Mouse (Mus musculus) cerebellum, adult 9-11 months (tissue): ENCODE data around the gene Pcna.
"Not testable (repeated sequence)": the region's sequence is repeated elsewhere in the genome, so short reads cannot be mapped to it uniquely, and the experiment has no call there.

Source experiments
- DNase-seq: peaks from one replicate; pipeline ENCODE4 v3.0.0; 2022

The Pcna gene

DNA sequence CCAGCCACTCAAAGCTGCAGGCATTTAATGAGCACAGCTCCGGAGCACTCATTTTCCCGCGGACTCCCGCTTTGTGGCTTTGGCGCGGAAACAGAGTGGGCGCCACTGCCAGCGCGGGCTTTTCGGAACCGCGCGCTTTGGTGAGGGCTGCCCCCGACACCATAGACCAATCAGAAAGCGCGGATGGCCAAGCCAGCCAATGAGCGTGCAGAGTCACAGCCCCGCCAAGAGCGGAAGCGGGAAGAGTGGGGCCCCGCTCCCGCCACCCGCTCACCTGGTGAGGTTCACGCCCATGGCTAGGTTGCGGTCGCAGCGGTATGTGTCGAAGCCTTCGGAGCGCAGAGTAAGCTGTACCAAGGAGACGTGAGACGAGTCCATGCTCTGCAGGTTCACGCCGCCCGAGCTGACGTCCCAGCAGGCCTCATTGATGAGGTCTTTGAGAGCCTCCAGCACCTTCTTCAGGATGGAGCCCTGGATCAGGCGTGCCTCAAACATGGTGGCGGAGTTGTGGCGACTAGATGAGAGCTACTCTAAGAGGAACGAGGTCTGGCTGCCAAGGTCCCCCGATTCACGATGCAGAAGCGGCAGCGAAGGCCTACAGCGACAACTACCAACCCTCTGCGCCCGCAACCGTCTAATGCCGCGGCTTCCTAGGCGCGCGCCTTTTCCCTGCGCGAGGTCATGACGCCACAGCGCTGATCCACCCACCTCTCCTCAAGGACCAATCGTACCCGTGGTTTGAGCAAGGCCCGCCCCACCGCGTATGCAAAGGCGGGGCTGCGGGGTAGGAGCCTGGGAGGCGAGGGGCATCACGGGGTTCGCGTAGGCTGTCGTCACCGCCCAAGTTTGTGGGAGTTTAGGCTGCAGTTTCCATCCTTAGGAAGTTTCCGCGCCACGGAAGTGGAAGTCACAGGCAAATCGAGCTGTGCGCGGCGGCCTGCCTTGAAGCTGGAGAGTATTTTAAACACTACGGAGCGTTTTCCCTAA, at the start of gene Pcna:
Gene Pcna, minus strand, starts transcription at position 773 of the 987 bp plus-strand sequence.
- DNase-seq, result peak; percentile 96

DNA sequence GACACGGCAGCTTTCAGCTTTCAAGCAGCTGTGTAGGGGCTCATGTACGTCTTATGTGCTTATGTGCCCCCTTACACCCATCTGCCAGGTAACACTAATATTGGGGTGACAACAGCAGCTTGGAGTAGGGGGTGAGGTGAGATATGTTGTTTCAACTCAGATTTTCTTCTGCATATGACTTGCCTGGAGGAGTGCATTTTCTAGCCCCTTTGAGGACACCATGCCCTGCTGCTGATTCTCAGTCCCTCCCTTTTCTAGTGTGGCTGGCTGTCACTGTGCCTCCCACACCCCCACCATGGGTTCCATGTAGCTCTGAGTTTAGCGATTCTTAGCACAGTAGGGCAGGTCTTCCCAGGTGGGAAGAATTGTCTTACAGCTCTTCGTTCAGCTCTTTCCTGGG, 48.3 kb upstream of the Pcna start:
- no peak for DNase-seq

DNA sequence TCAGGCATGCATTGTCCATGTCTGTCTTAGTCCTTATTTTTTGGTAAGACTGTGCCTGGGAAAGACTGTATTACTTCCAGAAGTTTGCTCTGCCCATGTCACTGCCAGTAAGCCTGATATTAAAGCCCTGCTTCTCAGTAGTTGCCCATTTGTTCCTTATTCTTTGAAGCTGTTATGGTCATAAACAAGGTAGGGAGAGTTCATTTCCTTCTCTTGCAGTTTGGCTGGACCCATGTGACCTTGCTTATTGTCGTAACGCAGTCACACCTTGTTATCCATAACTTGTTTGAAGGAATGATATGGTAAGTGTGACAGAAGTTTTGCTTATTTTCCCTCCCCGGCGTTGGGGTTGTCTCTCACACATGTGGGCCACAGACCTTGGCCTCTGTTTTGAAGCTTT, 45.1 kb upstream of the Pcna start:
- no peak for DNase-seq

- DNase-seq, result no peak
Measured at GRCm38 (mm10) chr2:132293694-132294450, 40.8 kb upstream of the Pcna start.

- peak; percentile 82 for DNase-seq
Measured at GRCm38 (mm10) chr2:132292083-132292482, 39.0 kb upstream of the Pcna start.

DNA sequence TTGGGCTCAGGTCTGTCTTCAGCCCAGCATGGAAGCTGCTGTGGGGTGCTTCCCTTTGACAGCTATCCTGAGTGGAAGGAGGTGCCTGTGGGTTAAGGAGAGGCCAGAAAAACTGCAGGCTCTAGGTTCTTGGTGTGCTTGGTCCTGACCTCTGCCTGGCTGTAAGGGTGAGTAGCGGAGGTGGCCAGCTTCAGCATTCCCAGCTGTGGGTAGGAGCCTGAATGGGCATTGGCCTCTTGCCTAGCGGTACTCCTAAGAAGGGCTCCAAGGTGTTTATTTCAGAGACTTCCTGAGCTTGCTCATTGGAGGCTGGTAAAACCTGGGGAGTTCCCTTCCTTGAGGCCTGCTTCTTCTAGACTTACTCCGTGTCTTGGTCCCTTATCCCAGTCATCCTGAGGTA, 38.2 kb upstream of the Pcna start:
- peak; percentile 53 for DNase-seq

DNA sequence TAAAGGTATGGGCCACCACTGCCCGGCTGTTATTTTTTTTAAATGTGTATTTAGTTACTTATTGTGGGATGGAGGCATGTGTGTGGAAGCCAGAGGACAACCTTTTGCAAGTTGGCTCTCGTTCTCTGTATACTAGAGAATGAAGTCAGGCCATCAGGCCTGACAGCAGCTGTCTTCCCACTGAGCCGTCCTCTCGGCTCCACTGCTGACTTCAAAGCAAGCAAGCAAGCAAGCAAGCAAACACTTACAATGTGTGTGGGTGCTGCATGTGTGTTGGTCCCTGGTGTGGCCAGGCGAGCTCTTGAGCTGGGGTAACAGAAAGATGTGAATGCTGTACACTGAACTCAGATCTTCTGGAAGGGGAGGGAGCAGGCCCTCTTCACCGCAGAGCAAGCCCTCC, 37.7 kb upstream of the Pcna start:
- DNase-seq, result no peak

DNA sequence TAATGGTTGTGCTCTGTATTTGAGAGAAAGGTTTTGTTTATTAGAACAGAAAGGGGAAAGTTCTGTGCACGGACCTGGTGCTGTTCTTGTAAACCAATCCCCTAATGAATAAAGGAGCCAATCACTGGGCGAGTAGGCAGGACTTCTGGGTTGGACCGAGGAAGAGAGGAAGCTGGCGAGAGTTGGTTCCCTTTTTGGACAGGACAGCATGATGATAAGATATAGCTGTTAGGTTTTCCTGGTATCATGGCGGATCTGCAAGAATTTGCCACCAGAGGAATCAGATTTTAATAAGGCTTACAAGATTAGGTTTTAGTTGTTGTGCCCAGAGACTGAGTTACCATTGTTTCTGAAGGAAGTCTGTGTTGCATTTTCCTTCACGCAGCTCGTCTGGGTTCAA, 36.1 kb upstream of the Pcna start:
- not testable (repeated sequence) for DNase-seq

GRCm38 (mm10) chr2:132286376-132287076, 33.4 kb upstream of the Pcna start:
- DNase-seq, result peak; percentile 77

GRCm38 (mm10) chr2:132285722-132286121, 32.6 kb upstream of the Pcna start:
- DNase-seq, result not testable (repeated sequence)

GRCm38 (mm10) chr2:132284492-132285139, 31.5 kb upstream of the Pcna start:
- DNase-seq, result no peak

DNA sequence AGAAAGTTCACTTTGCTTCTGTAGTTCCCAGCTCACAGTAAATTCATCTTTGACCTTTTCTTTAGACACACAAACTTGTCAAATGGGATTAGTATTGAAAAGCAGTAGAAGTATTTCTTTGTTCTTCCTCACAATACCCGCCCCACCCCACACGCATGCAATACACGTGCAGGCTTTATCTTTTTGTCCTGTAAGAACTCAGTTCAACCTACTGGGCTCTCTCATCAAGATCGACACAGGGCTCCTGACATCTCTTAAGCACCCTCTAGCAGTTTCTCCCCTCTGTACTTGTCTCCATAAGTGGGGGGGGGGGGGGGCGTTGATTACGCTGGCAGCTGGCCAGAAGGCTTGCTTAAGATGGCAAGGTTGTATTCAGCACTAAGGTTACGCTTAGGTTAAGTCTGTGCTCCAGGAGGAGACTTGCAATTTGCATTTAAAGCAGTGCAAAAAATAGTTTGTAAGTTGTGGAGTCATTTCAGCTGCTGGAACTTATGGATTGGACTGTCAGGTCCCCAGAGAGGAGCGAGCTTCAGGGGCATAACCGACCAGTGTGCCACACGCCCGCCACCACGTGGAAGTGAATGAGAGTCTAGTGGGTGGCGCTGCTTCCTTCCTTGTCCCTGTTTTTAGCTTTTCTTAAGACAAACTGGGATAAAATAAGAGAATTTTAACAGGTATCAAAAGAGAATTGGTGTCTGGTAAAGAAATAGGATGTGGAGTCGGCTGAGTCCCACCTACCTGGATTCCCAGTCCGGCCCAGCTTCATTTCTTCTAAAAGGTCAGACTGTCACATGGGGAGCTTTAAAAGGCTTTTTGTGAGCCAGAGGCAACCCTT, 30.3 kb upstream of the Pcna start:
- no peak for DNase-seq

- no peak for DNase-seq
Measured at GRCm38 (mm10) chr2:132282453-132283174, 29.5 kb upstream of the Pcna start.

DNA sequence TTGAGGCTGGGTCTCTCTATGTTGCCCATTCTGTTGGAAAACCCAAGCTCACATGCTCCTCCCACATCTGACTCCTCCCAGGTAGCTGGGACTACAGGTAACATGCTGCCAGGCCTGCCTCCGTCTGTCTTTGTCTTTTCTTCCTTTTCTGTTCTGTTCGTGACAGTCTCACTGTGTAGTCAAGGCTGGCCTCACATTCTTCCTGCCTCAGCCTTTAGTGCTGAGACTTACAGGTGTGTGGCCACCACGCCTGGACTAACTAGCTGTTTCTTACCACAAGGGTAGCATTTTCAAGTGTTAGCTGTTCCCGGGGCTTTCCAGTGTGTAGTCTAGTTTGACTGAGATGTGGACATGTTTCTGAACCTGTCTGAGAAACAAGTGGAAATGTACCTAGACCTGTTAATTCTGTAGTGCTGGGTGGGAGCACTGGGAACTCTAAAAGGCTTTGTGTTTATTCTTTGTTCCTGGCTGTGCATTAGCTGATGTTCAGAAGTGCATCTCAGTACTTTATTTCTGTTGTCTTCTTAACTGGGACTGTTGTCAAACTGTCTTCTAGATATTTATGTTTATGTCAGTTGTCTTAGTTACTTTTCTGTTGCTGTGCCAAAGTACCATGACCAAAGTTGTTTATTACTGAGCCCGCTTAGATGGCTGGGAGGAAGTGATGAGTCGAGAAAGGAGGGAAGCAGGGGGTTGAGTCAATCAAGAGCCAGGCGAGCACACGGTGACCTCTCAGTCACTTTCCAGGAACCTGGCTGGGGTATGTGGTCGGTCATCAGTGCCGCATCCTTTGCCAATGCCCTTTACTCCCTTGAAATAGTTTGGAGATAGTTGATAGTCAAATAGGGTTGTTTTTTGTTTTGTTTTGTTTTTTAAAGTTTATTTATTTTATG, 28.7 kb upstream of the Pcna start:
- DNase-seq, result no peak

- no peak for DNase-seq
Measured at GRCm38 (mm10) chr2:132280518-132281120, 27.5 kb upstream of the Pcna start.

DNA sequence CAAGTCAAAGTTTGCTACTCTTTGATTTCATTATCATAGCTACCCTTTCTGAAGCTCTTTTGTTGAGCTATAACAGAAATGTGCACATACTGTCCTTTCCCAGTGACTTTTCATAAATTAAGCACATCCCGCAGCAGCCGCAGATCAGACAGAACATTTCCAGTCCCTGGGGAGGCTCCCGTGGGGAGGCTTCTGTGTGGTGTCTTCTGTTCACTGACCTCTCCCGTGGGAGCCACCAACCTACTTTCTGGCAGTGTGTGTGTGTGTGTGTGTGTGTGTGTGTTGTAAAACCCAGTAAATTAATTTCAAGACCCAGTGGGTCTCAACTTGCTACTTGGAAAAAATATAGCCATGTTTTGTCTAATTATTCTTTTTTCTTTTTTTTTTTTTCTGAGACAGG, 26.9 kb upstream of the Pcna start:
- no peak for DNase-seq

DNA sequence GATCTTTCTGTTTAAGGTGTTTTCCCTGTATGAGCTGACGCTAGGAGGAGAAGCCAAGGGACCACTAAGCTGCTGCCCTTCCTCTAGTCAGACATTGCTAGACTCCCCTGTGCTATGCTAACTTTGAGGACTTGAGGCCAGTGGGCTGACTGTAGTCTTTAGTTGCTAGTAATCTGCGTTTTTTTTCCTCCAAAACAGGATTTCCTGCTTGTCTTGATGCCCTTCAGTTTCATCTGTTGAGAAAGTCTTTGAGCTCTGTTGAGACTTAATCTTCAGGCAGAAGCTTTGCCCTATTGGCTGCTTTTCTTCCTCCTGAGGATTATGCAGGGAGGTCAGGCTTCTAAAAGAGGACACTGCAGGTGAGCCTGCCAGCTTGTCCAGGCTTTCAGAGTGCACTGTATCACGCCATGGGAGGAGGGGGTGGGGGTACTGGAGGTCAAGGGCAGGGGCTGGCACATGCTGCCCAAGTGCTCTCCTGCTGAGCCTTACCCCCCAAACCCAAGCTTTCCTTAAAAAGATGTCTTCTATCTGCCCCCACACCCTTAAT, 26.3 kb upstream of the Pcna start:
- no peak for DNase-seq

DNA sequence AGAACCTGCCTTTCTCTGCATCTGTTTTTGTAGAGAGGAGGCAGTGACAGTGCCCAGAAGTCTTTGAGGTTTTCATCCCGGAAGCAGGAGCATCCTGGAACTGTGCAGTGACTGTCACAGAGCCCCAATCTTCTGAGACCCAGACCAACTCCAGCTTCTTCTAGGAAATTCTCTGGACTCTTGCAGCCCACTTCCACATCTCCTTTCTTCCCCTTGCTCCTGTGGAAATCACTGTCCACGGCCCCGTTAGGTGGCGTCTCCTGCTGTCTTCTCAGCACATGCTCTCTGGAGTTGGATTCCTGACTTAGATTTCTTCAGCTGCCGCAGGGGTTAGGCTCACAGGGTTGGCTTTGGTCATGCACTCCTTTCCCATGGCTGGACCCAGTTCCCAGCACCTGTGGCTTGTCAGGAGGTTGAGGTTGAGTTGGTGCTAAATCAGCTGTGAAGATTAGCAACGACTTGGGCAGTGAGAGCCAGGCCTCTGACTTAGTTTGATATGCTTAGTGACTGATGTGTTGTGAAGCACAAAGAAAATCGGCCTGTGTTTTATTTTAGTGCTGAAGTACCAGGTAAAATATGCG, 25.2 kb upstream of the Pcna start:
- DNase-seq, result no peak

DNA sequence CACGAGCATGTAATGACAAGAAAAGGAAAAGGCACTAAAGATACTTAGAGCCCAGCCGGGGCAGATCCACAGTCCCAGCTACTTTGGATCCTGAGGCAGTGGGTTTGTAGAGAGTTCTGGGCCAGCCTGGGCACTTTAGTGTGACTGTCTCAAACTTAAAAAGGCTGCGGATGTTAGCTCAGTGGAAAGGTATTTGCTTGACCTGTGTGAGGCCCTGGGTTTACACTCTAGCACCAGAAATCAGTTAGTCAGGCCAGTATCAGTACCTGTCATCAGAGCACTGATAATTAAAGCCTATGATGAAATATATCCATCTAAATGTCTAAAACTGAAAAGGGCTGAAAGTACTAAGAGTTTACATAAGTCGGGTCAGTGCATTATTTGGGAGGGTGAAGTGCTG, 23.1 kb upstream of the Pcna start:
- DNase-seq, result no peak
